Mouse (Mus musculus) frontal cortex, adult 2 months (tissue): ENCODE measurements around the gene Matn4. TPM values are rescaled to one million over a fixed set of nuclear protein-coding genes. Genes with fewer than 3 reads are reported as not detected.

Source experiments
- DNase-seq, 2 experiments: peaks; one replicate each; pipeline ENCODE4 v3.0.0; 2022; ENCODE audit warnings: low spot score in 1 of 2; ENCODE audit errors: extremely low spot score in 1 of 2
- polyA plus RNA-seq: library from polyadenylated mRNA; depleted of rRNA; stranded (reverse); fragments of >200 nt; gene quantifications from 2 replicates; pipeline ENCODE4 v1.2.3, GENCODE M21; 2012

Gene Matn4
- polyA plus RNA-seq, 1 experiment = 25.8 TPM

DNA sequence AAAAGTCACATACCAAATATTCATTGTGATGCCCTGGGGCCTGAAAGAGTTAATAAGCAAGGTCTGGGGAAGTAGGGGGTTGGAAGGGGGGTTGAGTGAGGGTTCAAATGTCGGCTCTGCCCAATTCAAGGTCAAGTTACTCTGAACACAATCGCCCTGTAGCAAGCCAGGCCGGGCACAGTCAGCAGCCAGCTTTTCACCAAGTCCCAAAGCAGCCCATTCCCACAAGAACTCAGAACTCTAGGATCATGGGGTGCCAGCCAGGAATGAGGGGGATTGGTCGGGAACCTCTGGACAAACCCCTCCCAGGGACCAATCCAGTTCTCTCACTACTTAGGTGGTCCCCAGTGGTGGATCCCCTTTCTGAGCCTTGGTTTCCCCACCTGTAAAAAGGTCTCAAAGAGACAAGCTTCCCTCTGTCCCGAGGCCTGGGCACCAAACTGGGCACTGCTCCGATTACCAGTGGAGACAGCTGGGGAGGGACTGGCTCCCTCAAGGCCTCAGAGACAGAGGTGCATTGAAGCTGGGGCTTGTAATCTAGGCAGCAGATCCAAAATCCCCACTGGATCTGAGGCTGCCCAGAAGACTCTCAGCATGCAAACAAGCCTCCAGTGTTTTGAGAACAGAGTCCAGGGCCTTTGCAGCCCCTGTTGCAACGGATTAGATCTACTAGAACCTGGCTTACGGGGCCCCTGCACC, 31.4 kb upstream of the Matn4 start:
- DNase-seq = peak in 1 of 2 experiments; percentile 37

DNA sequence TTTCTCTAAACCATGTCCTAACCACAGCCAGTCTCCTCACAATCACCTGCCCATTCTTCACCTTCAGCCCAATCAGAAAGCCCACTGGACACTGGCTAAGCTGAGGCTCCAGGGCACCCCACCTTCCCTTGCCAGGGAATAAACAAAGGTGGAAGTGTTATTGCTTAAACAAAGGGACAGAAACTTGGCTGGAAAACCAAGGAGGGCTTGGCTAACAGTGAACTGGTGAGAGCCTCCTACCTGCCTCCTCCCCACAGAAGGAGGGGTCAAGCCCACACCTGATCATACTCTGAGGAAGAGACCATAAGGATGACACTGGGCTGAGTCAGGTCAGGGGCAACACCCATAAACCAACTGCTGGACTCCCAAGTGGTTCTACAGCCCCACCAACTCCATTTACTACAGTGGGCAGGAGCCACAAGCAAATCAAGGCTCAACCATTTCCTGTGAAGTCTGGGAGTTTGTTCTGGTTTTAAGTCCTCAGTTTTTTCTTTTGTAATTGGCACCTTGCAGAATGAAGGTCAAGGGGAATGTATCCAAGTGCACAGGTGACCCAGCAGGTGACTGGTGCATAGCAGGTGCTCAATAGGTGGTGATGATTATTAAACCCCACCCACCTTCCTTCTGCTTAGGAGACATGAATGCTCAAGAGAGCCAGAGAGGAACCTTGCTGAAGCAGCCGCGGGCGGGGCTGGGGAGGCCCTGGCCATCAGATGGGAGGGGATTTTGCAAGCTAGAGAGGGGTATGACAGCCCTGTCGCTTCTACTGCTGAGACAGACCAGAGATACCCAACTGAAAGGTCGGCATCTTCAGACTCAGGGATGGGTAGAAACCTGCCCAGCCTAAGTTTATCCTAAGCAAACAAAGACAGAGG, 30.5 kb upstream of the Matn4 start:
- no peak for DNase-seq

DNA sequence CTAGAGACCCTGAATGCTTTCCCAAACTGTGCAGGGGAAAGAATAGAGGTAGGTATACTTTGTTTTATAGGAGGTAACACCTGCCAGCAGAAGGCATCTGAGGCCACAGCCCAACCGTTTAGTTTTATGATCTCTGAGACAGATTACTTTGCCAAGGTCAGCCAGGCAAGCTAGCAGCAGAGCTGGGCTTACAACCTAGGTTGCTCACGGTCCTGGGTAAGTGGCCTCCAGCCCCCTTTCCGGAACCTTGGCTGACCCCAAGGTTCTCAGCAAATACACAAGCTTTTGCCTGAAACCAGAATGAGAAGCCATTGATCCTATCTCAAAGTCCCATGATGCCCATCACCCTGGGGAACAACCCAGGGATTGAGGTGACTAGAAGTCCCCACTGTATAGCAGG, 29.7 kb upstream of the Matn4 start:
- DNase-seq = no peak

DNA sequence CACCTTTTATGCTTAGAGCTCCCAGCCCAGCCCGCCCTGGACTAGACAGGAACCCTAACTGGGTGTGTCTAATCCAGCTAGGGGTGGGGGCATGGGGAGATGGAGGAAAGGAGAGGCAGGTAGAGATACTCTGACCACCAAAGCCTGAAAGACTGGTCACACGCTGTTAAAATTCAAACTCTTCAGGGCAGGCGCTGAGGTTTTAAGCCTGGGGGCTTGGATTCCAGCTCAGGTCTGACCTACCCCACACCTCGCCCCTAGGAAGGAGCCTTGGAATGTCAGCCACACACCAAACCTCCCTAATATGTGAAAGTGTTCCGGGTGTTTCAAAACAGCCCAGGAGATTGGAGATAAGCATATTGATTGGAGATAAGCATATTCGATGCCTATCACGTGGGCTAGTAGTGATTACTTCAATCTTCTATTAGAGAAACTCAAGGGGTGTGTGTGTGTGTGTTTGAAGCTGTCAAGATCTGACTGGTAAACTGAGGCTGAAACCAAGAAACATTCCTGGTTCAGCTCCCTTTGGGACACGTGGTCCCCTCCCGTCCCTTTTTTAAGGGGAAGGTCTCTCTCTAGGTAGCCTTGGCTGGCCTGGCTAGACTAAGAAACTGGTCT, 28.4 kb upstream of the Matn4 start:
- DNase-seq = no peak

DNA sequence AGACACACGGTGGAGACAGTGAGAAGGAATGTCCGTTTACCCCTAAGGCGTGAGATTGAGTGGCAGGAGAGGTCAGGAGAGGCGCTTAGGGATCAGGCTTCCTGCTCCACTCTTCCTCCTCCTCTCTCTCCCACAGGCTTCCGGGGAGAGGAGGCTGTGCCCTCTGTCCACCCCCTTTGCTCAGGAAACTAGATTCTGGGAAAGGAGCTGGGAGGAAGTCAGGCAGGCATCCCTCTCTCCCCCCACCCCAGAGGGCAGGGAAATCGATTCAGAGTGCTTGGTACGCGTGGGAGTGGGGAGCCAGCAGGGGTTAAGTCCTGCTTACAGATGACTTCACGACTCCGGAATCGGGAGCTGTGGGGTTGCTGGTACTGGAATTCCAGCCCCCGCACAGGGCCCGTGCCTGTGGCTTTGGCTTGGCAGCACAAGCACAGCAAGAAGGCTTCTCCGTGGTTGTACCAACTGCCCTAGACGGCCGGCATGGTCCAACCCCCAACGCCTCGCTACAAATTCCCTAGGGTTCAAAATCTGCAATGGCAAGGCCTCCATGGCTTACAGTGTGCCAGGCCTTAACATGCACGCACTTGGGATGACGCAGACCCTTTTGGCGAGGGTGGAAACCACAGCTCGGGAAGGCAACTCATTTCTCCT, 27.7 kb upstream of the Matn4 start:
- DNase-seq = no peak

DNA sequence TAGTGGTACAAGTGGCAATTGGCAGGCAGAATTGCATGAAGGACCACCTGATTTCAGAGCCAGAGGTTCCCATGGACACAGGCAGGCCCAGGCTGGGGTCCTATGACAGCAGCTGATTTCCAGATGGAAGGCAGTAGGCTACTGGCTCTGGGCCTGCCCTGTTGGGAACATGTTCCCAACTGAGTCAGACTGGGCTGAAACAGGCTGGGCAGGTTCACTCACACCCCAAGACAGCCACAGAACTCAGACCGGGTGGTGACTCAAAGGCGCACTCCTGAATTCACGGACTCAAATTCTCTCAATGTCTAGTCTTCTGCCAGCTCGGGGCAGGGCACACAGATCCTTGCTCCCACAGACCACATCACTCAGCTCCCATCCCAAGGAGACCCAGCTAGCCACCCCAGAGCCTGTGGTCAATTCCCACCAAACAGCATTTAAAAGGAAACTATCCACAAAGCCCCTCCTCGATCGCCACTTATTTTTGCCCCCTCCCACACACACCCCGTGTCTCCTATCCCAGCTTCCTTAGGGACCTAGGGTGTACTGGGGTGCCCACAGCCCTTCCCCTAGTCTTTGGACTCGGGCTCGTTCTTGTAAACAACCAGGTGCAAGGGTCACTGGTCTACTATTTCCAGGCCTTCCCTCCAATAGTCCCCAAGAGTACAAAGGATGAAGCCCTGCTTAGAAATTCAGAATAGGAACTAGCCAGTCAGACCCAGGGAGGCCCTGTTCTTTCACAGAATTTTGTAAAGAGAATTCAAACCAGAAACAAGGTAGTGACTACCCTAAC, 26.9 kb upstream of the Matn4 start:
- DNase-seq = no peak

DNA sequence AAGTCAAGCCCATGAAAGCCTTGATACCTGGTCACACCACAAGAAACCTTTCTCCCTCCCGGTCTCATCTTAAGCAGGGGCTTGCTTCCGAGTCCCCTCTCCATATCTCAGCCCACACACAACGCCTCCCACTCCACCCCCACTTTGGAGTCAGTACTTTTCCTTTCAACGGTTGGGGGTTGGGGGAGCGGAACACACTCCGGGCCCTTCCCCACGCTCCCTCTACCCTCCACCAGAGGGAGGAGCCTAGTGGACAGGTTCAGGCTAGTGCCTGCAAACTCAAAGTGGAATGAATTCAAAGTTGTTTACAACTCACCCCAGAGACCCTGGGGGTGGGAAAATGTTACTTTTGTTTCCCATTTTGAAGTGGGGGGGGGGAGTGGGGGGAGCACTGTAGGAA, 25.7 kb upstream of the Matn4 start:
- DNase-seq = no peak

DNA sequence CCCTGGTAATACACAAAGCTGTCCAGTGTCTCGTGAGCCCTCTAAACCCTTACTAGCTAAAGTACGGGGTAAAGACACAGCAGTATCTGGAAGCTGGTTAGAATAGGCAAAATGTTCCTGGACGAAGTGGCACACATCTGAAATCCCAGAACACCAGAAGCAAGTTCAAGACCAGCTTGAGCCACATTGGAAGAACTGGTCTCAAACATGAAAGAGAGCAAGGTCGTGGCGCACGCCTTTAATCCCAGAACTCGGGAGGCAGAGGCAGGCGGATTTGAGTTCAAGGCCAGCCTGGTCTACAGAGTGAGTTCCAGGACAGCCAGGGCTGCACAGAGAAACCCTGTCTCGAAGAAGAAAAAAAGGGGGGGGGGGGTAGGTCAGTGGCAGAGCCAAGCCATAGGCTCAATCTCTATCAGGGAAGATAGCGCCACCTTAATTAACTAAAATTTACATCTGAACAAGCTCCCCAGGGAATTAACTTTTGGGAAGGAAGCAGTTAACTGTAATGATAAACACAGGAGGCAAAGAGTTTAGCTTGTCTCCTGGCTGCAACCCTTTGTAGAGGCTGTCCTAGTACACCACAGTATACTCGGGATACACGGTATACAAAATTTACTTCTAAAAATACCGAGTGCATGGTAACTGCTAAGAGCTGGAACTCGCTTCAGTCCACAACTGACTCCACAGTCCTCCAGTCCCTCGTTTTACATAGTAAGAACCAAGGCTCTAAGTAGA, 25.1 kb upstream of the Matn4 start:
- no peak for DNase-seq

DNA sequence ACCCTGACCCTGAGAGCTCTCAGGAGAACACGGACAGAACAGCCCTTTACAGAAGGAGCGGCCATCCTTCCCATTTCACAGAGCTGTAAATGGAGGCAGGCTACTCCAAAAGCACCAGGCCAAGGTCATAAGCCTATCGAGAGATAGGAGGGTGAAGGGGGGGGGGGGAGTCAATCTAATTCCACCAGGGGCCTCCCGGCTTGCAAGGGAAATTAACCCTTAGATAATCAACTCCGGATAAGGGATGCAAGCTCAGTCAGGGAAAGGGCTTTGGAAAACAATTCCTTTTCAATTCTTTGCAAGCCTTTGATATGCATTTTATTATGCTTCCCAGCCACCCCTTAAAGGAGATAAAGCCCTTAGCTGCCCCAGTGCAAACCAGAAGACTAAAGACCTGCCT, 23.5 kb upstream of the Matn4 start:
- DNase-seq = no peak

DNA sequence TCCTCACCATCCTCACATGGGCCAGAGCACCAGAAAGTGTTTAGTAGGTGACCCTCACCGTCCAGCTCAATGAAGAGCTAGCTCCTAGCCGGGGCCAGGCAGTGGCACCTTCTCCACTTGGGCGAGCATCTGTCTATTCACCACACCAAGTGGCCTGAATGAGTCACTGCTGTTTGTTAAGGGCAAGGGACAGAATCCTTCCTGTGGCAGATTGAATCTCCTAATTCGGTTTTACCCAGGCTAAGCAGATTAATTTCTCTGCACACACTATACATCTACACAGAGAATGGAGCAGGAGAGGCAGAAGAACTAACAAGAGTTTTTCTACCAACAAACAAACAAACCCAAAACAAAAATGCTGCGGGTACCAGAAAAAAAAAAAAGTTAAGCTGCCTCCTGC, 22.0 kb upstream of the Matn4 start:
- no peak for DNase-seq

DNA sequence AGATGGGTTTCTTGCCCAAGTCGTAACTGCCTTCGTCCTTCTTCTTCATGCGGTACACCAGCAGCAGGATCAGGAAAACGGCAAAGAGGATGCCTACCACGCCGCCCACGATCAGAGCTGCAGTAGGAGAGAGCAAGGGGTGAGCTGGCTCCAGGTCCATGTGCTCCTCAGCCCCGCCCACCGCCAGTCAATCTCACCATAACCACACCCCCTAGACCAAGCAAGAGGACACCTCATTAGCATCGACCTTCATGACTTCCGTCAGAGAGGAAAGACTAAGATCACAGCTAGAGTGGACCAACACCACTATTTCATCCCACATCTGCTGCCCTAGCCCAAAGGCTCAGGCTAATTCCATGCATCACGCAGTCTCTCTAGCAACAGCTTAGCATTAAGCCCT, 21.2 kb upstream of the Matn4 start:
- no peak for DNase-seq

DNA sequence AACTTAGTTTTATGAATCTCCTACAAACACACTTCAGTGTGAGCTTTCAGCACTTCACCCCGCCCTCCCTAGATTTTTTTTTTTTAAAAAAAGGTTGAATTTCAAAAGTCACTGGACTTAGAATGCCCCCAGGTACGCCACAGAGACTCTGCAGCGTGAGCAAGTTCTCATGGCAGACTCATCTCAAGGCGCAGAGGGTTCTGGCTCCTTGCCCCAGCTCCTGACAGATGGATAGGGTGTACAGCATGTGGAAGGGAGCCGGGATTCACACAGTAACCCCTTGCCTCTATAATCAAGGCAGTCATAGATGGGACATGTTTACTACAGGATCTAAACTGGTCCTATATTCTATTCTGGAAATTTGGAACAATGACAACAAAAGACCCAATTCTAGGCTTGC, 20.4 kb upstream of the Matn4 start:
- DNase-seq = no peak

DNA sequence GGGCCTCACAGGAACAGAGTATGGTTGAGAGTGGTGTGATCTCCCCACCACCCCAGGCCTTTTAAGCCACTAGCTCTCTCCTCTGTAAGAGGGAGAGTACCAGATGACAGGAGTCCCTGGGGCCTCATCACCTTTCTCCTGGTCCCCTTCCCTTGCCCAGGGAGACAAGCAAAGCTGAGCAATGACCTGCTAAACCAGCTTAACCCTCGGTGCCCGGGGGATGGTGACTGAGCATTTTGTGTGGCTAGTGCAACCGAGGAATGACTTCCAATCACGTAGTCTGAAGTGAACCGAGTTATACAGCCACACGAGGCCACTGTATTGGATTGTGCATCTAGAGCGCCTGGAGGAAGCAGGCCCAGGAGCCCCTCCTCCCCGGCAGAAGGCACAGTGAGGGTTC, 19.4 kb upstream of the Matn4 start:
- no peak for DNase-seq

DNA sequence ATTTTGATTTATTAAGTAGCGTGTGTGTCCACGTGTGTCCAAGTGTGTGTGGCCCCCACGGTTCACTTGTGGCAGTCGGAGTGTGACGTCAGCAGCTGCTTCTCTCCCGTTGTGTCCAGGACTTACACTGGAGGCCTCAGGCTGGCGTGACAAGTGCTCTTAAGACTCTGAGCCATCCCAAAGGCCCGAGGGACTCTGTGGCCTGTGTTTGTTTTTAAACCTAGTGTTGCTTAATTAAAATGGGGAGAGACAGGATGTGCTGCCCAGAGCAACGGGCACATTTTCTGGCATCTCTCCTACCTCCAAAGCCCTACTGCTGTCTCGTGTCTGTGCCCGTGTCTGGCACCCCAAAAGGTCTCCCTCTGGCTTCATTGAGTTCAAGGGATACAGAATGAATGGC, 18.5 kb upstream of the Matn4 start:
- no peak for DNase-seq

DNA sequence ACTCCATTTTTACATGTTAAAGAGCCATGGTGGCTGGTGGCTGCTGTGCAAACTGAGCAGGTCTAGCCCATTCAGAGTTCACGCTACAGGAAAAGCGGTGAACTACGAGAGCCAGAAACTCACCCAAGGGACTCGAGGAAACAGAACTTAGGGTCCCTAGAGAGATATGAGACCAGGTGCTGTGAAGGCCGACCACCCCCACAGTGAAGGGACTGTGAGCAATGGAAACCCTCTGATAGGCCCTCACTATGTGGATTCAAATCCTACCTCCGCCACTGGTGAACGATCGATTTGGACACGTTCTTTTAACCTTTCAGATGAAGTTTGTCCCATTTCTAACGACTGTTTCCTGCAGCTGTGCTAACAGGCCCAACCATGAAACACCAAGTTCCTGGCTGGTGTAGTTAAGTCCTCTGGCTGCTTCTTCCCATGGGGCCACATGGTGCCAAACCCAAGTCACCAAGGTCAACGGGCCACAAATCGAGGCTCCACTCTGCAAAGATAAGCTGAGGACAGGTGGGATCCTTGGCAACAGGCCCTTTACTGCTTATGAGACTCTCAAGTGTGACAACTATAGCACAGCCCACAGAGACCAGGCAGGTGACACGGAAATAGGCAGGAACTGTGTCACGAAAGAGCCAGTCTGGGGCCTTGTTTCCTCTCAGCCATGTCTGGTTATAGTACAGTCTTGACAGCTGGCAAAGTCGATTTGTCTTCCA, 17.9 kb upstream of the Matn4 start:
- DNase-seq = no peak

DNA sequence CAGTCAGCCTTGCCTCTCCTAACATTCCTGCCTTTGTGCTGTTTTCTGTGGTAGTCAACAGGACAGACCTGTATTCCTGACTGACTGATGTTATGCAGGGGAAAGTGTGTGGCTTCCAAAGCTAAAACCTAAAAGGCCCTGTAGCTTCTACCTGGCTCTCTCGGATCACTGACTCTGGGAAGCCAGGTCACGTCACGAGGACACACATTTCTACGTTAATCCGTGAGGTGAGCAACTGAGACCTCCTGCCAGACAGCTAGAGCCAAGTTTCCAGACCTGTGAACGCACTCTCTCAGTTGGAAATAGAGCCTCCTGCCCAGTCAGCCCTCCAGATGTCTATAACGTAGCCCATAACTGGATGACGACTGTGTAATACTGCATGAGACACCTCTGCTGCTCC, 17.0 kb upstream of the Matn4 start:
- no peak for DNase-seq

DNA sequence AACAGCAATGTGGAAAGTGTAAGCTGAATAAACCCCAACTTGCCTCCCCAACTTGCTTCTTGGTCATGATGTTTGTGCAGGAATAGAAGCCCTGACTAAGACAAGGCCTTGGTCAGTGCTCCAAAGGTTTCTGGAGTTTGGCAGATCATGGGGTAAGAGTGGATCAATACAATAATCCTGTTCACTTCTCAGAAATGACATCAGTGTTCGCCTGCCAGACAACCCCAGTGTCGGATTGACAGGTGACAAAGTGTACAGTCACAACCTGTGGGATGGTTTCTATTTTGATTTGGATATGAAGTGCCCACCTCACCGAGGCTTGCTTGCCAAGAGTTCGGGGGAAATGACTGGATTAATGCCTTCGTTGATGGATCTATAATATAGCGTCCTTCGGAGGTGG, 16.3 kb upstream of the Matn4 start:
- DNase-seq = no peak

DNA sequence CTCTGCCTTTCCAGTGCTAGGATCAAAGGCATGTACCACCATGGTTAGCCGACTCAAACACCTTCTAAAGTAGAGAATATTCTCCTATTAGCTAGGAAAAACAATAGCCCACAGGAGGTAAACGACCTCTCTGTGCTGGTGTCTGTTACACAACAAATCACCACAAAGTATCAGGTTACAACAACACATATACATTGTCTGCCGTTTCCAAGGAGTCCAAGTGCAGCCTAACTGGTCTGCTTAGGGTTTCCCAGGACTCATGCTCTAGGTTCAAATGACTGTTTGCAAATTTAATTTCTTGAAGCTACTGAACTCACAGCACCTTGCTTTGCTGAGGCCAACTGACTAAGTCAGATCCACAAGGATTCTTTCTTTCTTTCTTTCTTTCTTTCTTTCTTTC, 14.5 kb upstream of the Matn4 start:
- no peak for DNase-seq

DNA sequence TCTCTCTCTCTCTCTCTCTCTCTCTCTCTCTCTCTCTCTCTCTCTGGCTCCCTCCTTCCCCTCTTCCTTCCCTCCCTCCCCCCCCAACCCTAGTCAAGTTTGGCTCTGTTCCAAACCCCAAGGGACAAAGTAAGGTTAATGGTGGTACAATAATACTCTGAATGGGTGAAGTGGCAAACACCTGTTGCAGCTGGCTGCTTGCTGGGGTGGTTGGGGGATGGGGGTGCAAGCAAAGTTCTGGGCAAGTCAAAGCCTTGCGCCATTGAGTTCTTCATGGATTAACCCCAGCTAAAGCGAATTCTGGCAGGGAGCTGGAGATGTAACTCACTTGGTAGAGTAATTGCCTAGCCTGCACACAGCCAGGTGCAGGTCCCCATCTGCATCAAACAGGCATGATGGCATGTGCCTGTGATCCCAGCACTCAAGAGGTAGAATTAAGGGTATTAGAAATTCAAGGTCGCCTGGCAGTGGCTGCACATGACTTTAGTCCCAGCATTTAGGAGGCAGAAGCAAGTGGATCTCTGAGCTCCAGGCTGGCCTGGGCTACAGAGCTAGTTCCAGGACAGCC, 13.4 kb upstream of the Matn4 start:
- DNase-seq = no peak
